9 mouse cellular contexts compared by ENCODE assay signal in genomic region chr2:65363828-65364497, GRCm38 (mm10). TPM values are rescaled to one million over a fixed set of nuclear protein-coding genes. Genes with fewer than 3 reads are reported as not detected.
DNase-seq lines count a peak whose midpoint lies in the region; ATAC-seq lines count a peak whose summit lies in the region.
"Had no signal": no experiment of that assay in that cellular context is flagged by ENCODE, and none has a peak within 500 bp of the region (broad histone marks: within the 10 kb centered on the region; RNA-seq: fewer than 3 reads in every experiment).

TSS of gene Slc38a11 (minus strand) at chr2:65364034.

- H3K27ac ChIP-seq in lung, embryonic 15.5 days, result no peak within 1 kb of the TSS
- no peak within 1 kb of the TSS for H3K27ac ChIP-seq in hindbrain, embryonic 11.5 days (ENCODE audit: low read depth, low read length)

- H3K4me3 ChIP-seq in lung, embryonic 15.5 days, result no peak within 1 kb of the TSS
- peak within 1 kb of the TSS; percentile 10; the same call in 1 of the 2 replicates for H3K4me3 ChIP-seq in hindbrain, embryonic 11.5 days (ENCODE audit: low read depth, low read length)
- H3K4me3 ChIP-seq: megakaryocyte, embryonic 14.5 days had no signal

- DNase-seq in lung, postnatal 14 days, result no peak
- DNase-seq in hindbrain, embryonic 11.5 days (ENCODE audit: low spot score), result peak; percentile 51
- no peak for DNase-seq in spleen, postnatal 36 days (ENCODE audit: low spot score in 2 of 2)
- DNase-seq in right cerebral cortex, postnatal 36 days (ENCODE audit: low spot score in 2 of 2), result no peak
- DNase-seq in cerebellum, adult 9-11 months, result no peak

- no peak within 1 kb of the TSS for H3K9ac ChIP-seq in lung, embryonic 15.5 days
- H3K9ac ChIP-seq in hindbrain, embryonic 11.5 days (ENCODE audit: low read depth, low read length), result peak within 1 kb of the TSS; percentile 52; the same call in 1 of the 2 replicates

- no peaks in the 10 kb centered on the region; the same call in 1 of the 2 replicates for H3K27me3 ChIP-seq in lung, embryonic 15.5 days
- no peaks in the 10 kb centered on the region for H3K27me3 ChIP-seq in hindbrain, embryonic 11.5 days (ENCODE audit: control insufficient read depth, insufficient read depth, low read length)

- 0 out of 2 replicates have a peak, but pooled peaks cover 6% of the 10 kb centered on the region for H3K4me1 ChIP-seq in lung, embryonic 15.5 days
- peaks cover 3% of the 10 kb centered on the region; the same call in 1 of the 2 replicates for H3K4me1 ChIP-seq in hindbrain, embryonic 11.5 days (replicated peaks; ENCODE audit: control insufficient read depth, insufficient read depth, low read length)

- no peaks in the 10 kb centered on the region for H3K36me3 ChIP-seq in lung, embryonic 15.5 days
- no peaks in the 10 kb centered on the region for H3K36me3 ChIP-seq in hindbrain, embryonic 11.5 days (ENCODE audit: control insufficient read depth, insufficient read depth, low read length)

- no peaks in the 10 kb centered on the region for H3K9me3 ChIP-seq in lung, embryonic 15.5 days
- no peaks in the 10 kb centered on the region for H3K9me3 ChIP-seq in hindbrain, embryonic 11.5 days (ENCODE audit: control insufficient read depth, low read length)
- H3K9me3 ChIP-seq: megakaryocyte, embryonic 14.5 days had no signal

- WGBS in lung, embryonic 15.5 days, result 5% methylated on average over 18 of the region's 18 CpGs
- WGBS in hindbrain, embryonic 11.5 days, result 4% methylated on average over 18 of the region's 18 CpGs

- no peak for ATAC-seq in lung, embryonic 15.5 days (ENCODE audit: borderline replicate concordance, extremely low read depth, low FRiP score, low TSS enrichment)
- ATAC-seq in common myeloid progenitor, adult 5-6 weeks (replicated peaks; ENCODE audit: low read depth, poor library complexity, severe bottlenecking), result peak; percentile 95
- peak; percentile 59 for ATAC-seq in hindbrain, embryonic 11.5 days (ENCODE audit: low FRiP score)
- ATAC-seq in megakaryocyte progenitor cell, adult 5-6 weeks (replicated peaks; ENCODE audit: poor library complexity), result peak; percentile 72

- H3K4me2 ChIP-seq in lung, embryonic 15.5 days, result peak within 1 kb of the TSS; percentile 39
- H3K4me2 ChIP-seq in hindbrain, embryonic 11.5 days (replicated peaks; ENCODE audit: low read depth, low read length), result peak within 1 kb of the TSS; percentile 43

RNA-seq across cellular contexts. Expression of gene Slc38a11, which starts in this region (rescaled TPM):
- 0.32 TPM in 1 of 2 replicates, not detected in the other for polyA plus RNA-seq in lung, embryonic 15.5 days (2015; fragmentation: Nextera tagmentation; extraction: Ambion mirVana)
- total RNA-seq in common myeloid progenitor, adult 5-6 weeks (2017), result 0.05 TPM in 1 of 2 replicates, not detected in the other
- 0.22 and 0.73 TPM in 2 replicates for polyA plus RNA-seq in hindbrain, embryonic 11.5 days (2014; fragmentation: Nextera tagmentation; extraction: Ambion mirVana)
- total RNA-seq in megakaryocyte progenitor cell, adult 5-6 weeks (2015), result not detected in 2 replicates
- total RNA-seq in megakaryocyte progenitor cell, adult 5-6 weeks (2017), result not detected in 2 replicates

Comparison
In these comparisons a context has a peak if more than half of its experiments do, and no peak if none do; other contexts are left out.
1. Peak in ATAC-seq in common myeloid progenitor, adult 5-6 weeks; RNA of the gene not detected or under 1 TPM.
2. Peak in DNase-seq, ATAC-seq, H3K4me3 ChIP-seq, H3K9ac ChIP-seq and H3K4me2 ChIP-seq in hindbrain, embryonic 11.5 days; RNA of the gene not detected or under 1 TPM.
3. Peak in ATAC-seq in megakaryocyte progenitor cell, adult 5-6 weeks; RNA of the gene not detected or under 1 TPM.